Mouse (Mus musculus): ENCODE measurements around the gene Palmd. TPM values are rescaled to one million over a fixed set of nuclear protein-coding genes. Genes with fewer than 3 reads are reported as not detected.

Palmd gene
- polyA plus RNA-seq, 1 experiment from 2014 or later = 4.0 TPM

DNA sequence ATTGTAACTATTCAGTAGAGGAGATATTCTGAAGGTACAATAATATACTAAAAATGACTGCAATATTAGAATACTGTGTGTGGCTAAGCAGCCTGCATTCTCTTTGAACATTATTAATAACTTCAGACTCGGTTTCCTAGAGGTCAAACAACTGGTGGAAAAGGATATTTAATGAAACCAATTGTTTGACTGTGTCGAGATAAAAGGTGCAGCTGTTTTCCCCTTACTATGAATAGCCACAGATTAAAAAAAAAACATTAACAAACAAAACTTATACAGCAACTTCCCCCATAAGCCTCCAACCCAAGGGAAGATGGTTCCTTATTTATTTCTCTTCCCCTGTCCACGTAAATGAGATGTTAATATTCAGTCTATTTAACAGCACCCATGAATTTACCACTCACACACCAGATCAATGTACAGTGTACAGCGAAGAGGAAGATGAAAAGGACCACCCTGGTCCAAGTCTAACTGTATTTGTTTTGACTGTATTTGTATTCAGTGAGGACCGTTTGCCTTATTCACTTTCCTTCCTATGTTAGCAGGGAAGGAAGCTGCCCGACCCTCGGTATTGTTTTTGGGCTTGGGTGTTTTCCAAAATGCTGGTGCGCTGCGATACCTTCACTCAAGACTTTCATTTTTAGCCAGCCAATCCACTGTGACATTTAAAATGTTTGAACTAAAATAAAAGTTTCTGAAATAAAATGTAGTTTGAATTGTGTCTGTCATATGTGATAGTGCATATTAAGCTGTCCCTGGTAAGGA, 13.2 kb upstream of the Palmd start:
- H3K4me2 ChIP-seq = no peak overlapping the region
- no peak overlapping the region for H3K27ac ChIP-seq
- H3K4me1 ChIP-seq = no peaks in the 10 kb centered on the region
- H3K9ac ChIP-seq = no peak overlapping the region
- H3K36me3 ChIP-seq = no peaks in the 10 kb centered on the region
- H3K4me3 ChIP-seq = no peak overlapping the region
- H3K9me3 ChIP-seq (replicated peaks) = no peaks in the 10 kb centered on the region
- 55% methylated on average over 9 of the region's 9 CpGs for WGBS (ENCODE audit: insufficient replicate concordance)
- H3K27me3 ChIP-seq (replicated peaks) = no peaks in the 10 kb centered on the region
- ATAC-seq = no peak

DNA sequence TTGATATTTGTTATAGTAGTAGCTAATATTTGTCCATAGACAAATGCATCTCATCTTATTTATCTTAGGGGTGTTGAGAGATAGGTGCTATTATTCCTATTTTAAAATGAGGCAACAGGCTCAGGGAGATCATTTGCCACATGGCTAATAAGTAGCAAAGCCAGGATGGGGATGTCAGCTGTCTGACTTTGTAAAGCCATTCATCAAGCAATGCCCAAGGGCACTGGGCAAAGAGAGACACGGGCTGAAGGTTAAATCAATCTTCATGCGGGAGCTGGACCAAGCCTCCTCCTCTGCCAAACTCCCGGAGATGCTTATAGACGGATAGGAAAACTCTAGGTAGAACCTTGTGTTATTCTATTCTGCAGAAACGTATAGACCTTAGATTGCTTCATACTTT, 999 bp upstream of the Palmd start:
- Histone ChIP-seq H3K4me2 (no peak overlapping the region), H3K27me3 (replicated peaks) (no peaks in the 10 kb centered on the region), H3K36me3 (no peaks in the 10 kb centered on the region), H3K27ac (no peak overlapping the region), H3K4me3 (no peak overlapping the region), H3K9me3 (replicated peaks) (no peaks in the 10 kb centered on the region), H3K9ac (no peak overlapping the region), H3K4me1 (no peaks in the 10 kb centered on the region)
- 68% methylated on average over 5 of the region's 5 CpGs for WGBS (ENCODE audit: insufficient replicate concordance)
- ATAC-seq = no peak

DNA sequence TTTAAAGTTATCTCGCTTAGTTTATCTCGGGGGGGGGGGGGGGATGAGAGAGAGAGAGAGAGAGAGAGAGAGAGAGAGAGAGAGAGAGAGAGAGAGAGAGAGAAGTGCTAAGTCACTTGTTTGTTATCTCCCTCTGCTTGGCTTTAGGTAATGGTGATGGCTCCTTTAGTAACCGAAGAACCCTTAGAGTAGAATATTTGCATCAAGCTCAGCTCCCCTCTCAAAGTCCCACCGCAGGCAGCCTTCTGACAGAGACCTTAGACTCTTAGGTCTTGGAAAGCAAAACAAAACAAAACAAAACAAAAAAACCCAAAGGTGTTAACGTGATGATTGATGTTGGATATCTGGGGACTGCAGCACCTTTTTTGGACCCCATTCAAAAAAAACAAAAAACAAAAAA, 216 bp upstream of the Palmd start:
- H3K9ac ChIP-seq = no peak overlapping the region
- 29% methylated on average over 5 of the region's 5 CpGs for WGBS (ENCODE audit: insufficient replicate concordance)
- H3K27me3 ChIP-seq (replicated peaks) = no peaks in the 10 kb centered on the region
- peak overlapping the region; percentile 37; the same call in 1 of the 2 replicates for H3K4me3 ChIP-seq
- no peaks in the 10 kb centered on the region for H3K9me3 ChIP-seq (replicated peaks)
- no peak overlapping the region for H3K27ac ChIP-seq
- no peaks in the 10 kb centered on the region for H3K4me1 ChIP-seq
- ATAC-seq = no peak
- no peaks in the 10 kb centered on the region for H3K36me3 ChIP-seq
- peak overlapping the region; percentile 50 for H3K4me2 ChIP-seq

DNA sequence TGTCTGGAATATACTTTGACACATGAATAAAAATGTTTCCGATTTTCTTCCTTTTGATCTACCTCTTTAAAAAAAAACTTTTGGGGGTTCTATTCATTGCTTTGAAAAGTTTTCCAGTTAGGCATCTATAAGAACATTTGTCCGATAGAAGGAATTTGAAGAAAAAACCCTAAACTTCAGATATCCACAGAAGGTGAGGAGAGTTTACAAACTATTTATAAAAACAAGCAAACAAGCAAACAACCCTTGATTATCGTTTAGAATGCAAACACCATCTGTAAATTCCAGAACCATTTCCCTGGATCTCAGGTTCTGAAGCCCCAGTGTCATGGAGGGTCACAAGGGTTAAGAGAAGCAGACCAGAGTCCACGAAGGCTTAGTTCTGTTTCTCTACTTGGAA, 820 bp downstream of the Palmd start, which contains the start of gene 4930455H04Rik:
Gene 4930455H04Rik, plus strand, starts transcription at position 301 of the 400 bp plus-strand sequence.
- Histone ChIP-seq H3K36me3 (no peaks in the 10 kb centered on the region), H3K4me1 (no peaks in the 10 kb centered on the region), H3K4me3 (peak within 1 kb of the TSS; percentile 37), H3K27me3 (replicated peaks) (no peaks in the 10 kb centered on the region), H3K9ac (0 out of 2 replicates have a peak within 1 kb of the TSS, but pooled peaks have one; percentile 22), H3K27ac (no peak within 1 kb of the TSS), H3K9me3 (replicated peaks) (no peaks in the 10 kb centered on the region), H3K4me2 (peak within 1 kb of the TSS; percentile 50)
- no peak for ATAC-seq
- WGBS (ENCODE audit: insufficient replicate concordance) = 50% methylated on average over 4 of the region's 4 CpGs

DNA sequence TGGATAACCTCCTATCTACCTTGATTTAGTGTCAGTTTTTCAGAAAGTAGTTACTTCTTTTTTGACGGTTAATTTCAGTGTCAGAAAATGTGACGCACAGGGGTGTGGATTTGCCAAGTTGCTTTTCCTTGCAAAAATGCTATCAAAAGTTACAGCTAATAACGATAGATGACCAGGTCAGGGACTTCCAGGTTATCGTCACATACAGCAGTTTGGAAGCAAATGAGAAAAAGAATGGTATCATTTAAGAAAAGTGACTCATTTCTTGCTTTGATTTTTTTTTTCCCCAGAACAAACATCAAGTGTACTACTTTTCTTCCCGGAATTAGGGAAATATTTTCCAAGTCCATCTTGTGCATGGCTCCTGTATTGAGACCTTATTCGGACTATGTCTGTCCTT, 1.4 kb downstream of the Palmd start:
- Histone ChIP-seq H3K27me3 (replicated peaks) (no peaks in the 10 kb centered on the region), H3K9ac (no peak overlapping the region), H3K4me1 (no peaks in the 10 kb centered on the region), H3K4me2 (peak overlapping the region; percentile 16; the same call in 1 of the 2 replicates), H3K9me3 (replicated peaks) (no peaks in the 10 kb centered on the region), H3K36me3 (no peaks in the 10 kb centered on the region), H3K27ac (no peak overlapping the region), H3K4me3 (no peak overlapping the region)
- ATAC-seq = no peak
- 73% methylated on average over 6 of the region's 6 CpGs for WGBS (ENCODE audit: insufficient replicate concordance)

DNA sequence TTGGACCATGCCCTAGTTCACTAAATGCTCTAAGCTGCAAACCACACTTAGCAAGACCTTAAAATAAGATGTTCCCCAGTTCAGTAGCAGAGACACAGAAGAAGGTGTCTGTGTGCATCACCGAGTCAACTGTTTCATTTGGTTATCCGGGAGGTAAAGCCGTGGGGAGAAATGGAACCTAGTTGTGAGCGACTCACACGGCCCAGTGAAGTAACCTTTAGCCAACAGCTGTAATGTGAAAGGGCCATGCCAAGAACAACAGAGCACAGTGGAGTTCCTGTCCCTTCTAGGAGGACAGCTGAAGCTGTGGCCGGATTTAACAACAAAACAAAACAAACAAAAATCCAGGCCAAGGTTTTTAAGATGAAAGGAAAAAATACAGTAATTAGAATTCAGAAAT, 2.0 kb downstream of the Palmd start:
- no peaks in the 10 kb centered on the region for H3K36me3 ChIP-seq
- H3K27me3 ChIP-seq (replicated peaks) = no peaks in the 10 kb centered on the region
- H3K9ac ChIP-seq = no peak overlapping the region
- H3K27ac ChIP-seq = no peak overlapping the region
- 0 out of 2 replicates have a peak overlapping the region, but pooled peaks have one; percentile 16 for H3K4me2 ChIP-seq
- no peaks in the 10 kb centered on the region for H3K4me1 ChIP-seq
- no peaks in the 10 kb centered on the region for H3K9me3 ChIP-seq (replicated peaks)
- no peak overlapping the region for H3K4me3 ChIP-seq
- WGBS (ENCODE audit: insufficient replicate concordance) = 58% methylated on average over 6 of the region's 6 CpGs
- ATAC-seq = no peak

DNA sequence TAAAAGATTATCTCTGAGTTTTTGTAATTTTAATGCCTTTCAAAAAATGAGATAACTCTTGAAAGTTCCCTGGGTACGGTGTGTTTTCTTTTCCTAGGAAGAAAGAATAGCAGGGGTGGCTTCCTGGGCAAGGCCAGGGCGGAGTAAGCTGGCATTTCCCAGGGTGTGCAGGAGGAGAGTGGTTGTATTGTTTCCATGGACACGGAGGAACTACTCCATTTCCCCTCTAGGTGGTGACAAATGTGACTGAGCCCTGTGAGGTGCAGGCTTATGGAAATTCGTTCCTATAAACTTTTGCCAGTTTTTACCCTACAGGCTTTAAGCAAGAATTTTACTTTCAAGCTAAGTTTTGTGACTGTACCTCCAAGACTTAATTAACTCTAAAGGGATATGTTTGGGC, 2.6 kb downstream of the Palmd start:
- H3K4me1 ChIP-seq = no peaks in the 10 kb centered on the region
- no peak overlapping the region for H3K4me2 ChIP-seq
- no peaks in the 10 kb centered on the region for H3K27me3 ChIP-seq (replicated peaks)
- H3K9me3 ChIP-seq (replicated peaks) = no peaks in the 10 kb centered on the region
- H3K9ac ChIP-seq = no peak overlapping the region
- WGBS (ENCODE audit: insufficient replicate concordance) = 25% methylated on average over 4 of the region's 4 CpGs
- no peaks in the 10 kb centered on the region for H3K36me3 ChIP-seq
- no peak overlapping the region for H3K4me3 ChIP-seq
- no peak; the same call in 1 of the 2 replicates for ATAC-seq
- H3K27ac ChIP-seq = no peak overlapping the region

DNA sequence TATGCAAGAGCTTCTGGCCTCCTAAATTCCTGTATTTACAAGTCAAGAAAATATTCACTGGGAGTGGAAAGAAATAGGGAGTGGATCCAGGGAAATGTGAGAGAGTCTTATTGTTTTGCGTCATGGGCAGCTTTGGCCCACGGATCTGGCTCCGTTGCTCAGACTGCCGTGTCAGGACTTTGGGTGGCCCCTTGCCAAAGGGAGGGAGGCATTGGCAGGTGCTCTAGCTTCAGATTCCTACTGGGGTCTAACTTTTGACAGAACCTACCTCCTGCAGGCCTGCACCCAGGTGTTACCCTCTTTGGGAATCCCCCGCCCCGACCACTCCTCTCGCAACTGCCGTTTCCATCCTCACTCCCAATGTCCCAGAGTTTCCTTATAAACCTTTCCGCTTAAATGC, 4.4 kb downstream of the Palmd start:
- Histone ChIP-seq H3K27me3 (replicated peaks) (no peaks in the 10 kb centered on the region), H3K4me3 (no peak overlapping the region), H3K4me1 (no peaks in the 10 kb centered on the region), H3K9me3 (replicated peaks) (no peaks in the 10 kb centered on the region), H3K36me3 (no peaks in the 10 kb centered on the region), H3K9ac (no peak overlapping the region), H3K27ac (no peak overlapping the region), H3K4me2 (no peak overlapping the region)
- ATAC-seq = no peak
- WGBS (ENCODE audit: insufficient replicate concordance) = 89% methylated on average over 9 of the region's 9 CpGs

DNA sequence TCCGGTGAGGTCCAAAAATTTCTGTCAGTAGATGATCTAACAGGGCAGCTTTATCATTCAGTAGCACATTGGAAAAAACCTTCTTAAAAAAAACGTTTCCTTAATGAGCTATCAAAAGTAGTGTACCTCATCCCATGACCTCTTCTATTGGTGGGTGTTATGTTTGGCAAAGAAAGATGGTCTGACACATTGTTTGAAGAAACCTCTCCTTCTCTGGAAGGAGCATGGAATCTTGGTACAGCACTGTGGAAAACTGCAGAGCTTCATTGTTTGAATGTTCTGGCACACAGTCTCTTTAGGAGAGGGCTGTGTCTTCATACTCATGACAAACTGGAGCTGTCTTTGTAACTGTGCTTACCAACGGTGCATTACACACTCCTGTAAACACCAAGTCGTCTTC, 5.6 kb downstream of the Palmd start:
- 59% methylated on average over 4 of the region's 4 CpGs for WGBS (ENCODE audit: insufficient replicate concordance)
- ATAC-seq = no peak
- no peaks in the 10 kb centered on the region for H3K27me3 ChIP-seq (replicated peaks)

DNA sequence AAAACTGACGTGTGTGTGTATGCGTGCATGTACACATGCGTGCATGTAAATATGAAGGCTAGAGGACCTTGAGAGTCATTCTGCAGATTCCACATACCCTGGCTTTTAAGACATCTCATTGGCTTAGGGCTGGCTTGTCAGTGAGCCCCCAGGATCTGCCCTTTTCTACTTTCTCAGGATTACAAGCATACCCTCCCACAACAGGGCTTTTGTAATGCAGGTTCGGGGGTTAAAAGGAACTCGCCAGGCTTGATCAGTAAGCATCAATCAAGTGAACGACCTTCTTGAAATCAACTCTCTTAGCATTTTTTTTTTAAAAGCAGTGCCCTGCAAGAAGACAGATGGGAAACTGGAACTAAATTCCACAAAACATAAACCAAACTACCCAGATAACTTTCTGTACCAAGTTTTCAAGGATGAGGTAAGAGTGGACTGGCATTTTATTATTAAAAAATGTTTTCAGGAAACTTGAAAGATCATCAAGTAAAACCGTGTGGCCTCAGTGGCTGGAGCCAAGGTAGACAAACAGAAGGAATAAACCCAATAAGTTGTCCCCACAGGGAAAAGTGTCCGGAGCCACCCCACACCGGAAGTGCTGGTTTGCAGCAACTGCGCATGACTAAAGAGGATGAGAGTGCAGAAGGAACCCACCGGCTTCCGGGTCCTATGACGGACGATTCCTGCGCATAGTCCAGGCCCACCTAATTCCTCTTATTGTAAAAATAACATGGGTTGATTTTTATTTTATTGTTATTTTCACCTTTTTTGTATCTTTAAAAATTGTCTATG, 7.2 kb downstream of the Palmd start:
- 71% methylated on average over 15 of the region's 15 CpGs for WGBS (ENCODE audit: insufficient replicate concordance)
- no peak overlapping the region for H3K4me2 ChIP-seq
- no peaks in the 10 kb centered on the region for H3K27me3 ChIP-seq (replicated peaks)
- no peak for ATAC-seq
- no peaks in the 10 kb centered on the region for H3K4me1 ChIP-seq
- H3K9me3 ChIP-seq (replicated peaks) = no peaks in the 10 kb centered on the region
- no peak overlapping the region for H3K27ac ChIP-seq
- no peaks in the 10 kb centered on the region for H3K36me3 ChIP-seq
- H3K4me3 ChIP-seq = no peak overlapping the region
- H3K9ac ChIP-seq = no peak overlapping the region

More for the DNA sequence above, 5.6 kb downstream of the Palmd start:
- H3K9ac ChIP-seq = no peak overlapping the region
- no peak overlapping the region for H3K4me2 ChIP-seq
- no peak overlapping the region for H3K4me3 ChIP-seq
- no peaks in the 10 kb centered on the region for H3K36me3 ChIP-seq
- no peak overlapping the region for H3K27ac ChIP-seq
- H3K9me3 ChIP-seq (replicated peaks) = no peaks in the 10 kb centered on the region
- no peaks in the 10 kb centered on the region for H3K4me1 ChIP-seq

DNA sequence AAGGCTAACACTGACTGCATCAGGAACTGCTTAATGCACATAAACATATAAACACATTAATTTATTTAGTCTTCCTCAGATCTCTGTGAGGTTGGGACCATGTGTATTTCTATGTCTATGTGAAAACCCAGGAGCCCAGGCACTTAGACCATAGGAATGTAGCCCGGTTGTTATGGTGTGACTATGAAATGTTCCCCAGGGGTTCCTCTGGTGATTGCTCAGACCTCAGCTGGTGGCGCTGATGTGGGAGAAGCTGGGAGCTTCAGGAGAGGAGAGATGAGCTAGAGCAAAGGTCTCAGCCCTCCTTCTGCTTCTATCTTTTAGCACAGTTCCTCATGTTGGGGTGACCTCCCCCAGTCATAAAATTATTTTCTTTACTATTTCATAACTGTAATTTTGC, 8.4 kb downstream of the Palmd start:
- Histone ChIP-seq H3K36me3 (no peaks in the 10 kb centered on the region), H3K27ac (no peak overlapping the region), H3K4me1 (no peaks in the 10 kb centered on the region), H3K4me2 (no peak overlapping the region), H3K9me3 (replicated peaks) (no peaks in the 10 kb centered on the region), H3K4me3 (no peak overlapping the region), H3K9ac (no peak overlapping the region), H3K27me3 (replicated peaks) (no peaks in the 10 kb centered on the region)
- WGBS (ENCODE audit: insufficient replicate concordance) = 79% methylated on average over 2 of the region's 2 CpGs
- ATAC-seq = no peak

DNA sequence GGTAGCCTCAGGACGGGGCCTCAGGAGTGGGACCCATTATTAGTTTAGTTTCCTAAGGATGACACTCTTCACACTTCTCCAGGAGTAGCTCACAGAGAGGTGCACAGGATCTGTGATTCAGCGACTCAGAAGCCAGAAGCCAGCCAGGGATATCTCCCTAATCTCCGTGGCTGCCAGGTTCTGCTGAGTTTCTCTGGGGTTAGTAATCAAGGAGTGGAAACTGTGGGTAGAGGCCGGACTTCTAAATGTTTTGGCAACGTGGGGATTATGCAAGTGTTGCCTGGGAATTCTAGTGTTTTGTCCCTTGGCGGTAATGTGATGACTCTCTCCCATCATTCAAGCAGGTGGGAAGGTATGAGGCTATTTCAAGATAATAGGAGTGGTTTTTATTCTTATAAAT, 13.7 kb downstream of the Palmd start:
- 57% methylated on average over 6 of the region's 6 CpGs for WGBS (ENCODE audit: insufficient replicate concordance)
- no peak for ATAC-seq
- no peaks in the 10 kb centered on the region for H3K27me3 ChIP-seq (replicated peaks)
- no peaks in the 10 kb centered on the region for H3K9me3 ChIP-seq (replicated peaks)
- no peak overlapping the region for H3K9ac ChIP-seq
- no peak overlapping the region for H3K4me3 ChIP-seq
- H3K36me3 ChIP-seq = no peaks in the 10 kb centered on the region
- no peaks in the 10 kb centered on the region for H3K4me1 ChIP-seq
- no peak overlapping the region for H3K4me2 ChIP-seq
- no peak overlapping the region for H3K27ac ChIP-seq

Data from liver, embryonic 12.5 days (tissue).